Mouse (Mus musculus) 416B (cell line): ENCODE measurements around the gene Rundc1.
A peak's percentile ranks its signal among the peaks of the same experiment; 100 is the strongest.
"Not testable (repeated sequence)": the region's sequence is repeated elsewhere in the genome, so short reads cannot be mapped to it uniquely, and the experiment has no call there.

Experiments
- DNase-seq: peaks from one replicate; pipeline ENCODE4 v3.0.0; 2011; ENCODE audit warnings: low read depth

The Rundc1 gene

GRCm38 (mm10) chr11:101442760-101443159, 17.9 kb downstream of the Rundc1 start:
- DNase-seq, result peak; percentile 64

DNA sequence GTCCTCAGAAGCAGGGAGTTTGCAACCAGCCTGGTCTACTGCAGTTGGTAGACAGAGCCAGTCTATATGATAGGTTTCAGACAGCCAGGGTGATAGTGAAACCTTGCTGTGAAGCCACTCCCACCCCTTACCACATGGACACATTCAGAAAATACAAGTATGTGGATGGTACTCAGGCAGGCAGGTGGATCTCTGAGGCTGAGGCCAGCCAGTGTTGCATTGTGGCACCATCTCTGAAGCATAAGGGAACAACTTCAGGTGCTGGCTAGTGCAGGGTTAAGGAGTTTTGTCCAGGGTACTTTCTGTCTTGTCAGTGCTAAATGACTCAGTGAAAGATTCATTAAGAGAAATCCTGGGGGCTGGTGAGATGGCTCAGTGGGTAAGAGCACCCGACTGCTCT, 21.4 kb downstream of the Rundc1 start:
- peak; percentile 59 for DNase-seq

DNA sequence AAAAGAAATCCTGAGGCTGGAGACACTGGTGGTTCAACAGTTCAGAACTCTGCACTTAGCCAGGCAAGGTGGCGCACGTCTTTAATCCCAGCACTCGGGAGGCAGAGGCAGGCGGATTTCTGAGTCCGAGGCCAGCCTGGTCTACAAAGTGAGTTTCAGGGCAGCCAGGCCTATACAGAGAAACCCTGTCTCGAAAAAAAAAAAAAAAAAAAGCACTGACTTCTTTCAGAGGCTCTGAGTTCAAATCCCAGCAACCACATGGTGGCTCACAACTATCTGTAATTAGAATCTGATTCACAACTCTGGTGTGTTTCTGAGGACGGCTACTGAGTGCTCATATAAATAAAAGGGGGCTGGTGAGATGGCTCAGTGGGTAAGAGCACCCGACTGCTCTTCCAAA, 22.0 kb downstream of the Rundc1 start:
- DNase-seq, result not testable (repeated sequence)

- no peak for DNase-seq
These were observed 22.9 kb downstream of the Rundc1 start for GRCm38 (mm10) chr11:101447786-101448185.

GRCm38 (mm10) chr11:101448274-101448746, 23.4 kb downstream of the Rundc1 start, which contains the start of gene Ifi35:
Gene Ifi35, plus strand, starts transcription at chr11:101448407.
- peak; percentile 94 for DNase-seq

GRCm38 (mm10) chr11:101448899-101449298, 24.0 kb downstream of the Rundc1 start:
- peak; percentile 79 for DNase-seq

DNA sequence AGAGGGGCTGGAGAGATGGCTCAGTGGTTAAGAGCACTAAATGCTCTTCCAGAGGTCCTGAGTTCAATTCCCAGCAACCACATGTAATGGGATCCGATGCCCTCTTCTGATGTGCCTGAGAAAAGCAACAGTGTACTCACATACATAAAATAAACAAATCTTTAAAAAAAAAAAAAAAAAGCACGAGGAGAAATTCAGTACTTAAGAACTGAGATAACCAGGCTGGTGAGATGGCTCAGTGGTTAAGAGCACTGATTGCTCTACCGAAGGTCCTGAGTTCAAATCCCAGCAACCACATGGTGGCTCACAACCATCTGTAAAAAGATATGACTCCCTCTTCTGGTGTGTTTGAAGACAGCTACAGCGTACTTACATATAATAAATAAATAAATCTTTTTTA, 24.7 kb downstream of the Rundc1 start:
- DNase-seq, result not testable (repeated sequence)

GRCm38 (mm10) chr11:101450394-101450793, 25.5 kb downstream of the Rundc1 start:
- DNase-seq, result peak; percentile 82

GRCm38 (mm10) chr11:101451536-101451935, 26.7 kb downstream of the Rundc1 start:
- DNase-seq, result peak; percentile 31

DNA sequence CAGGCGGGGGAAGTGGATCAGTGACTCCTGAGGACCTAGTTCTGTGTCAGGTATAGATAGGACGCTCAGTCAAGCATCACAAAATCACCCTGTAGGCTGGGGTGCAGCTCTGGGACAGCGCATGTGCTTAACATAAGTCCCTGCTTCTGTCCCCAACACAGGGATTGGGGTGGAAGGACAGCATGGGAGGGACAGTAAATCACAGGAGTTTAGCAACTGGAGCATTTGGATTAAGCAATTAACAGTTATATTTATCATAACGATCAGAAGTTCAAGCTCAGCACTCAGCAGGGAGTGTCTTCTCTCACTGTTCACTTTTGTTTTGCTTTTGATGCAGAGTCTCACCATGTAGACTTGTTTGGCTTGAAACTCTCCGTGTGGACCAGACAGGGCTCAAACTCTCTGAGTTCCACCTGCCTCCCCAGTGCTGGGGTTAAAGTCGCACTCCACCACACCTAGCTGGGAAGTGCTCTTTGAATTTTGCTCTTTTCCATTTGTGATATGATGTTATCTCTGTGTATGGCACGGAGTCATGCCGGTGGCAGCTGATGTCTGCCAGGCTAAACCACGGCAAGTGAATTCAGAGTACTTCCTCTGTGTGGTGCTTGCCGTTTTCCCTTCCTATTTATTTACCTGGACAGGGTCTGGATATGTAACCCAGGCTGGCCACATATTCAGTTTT, 27.3 kb downstream of the Rundc1 start:
- DNase-seq, result peak; percentile 31

DNA sequence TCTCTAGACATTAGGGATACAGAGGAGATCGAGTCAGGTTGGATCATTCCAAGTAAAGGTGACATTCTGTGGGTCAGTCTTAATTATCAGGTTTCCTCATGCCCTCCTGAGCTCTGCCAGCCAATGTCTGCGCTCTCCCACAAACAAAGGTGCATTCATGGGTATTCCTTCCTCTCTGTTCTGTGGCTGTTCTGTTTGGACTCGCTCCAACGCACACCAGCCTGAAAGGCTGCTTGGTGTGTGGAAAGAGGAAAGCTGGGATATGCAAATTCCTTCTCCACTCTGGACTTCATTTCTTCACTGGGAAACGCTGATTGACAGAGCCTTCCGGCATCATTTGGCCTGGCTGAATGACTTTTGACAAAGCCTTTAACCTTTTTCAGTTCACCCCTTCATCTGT, 29.8 kb downstream of the Rundc1 start:
- no peak for DNase-seq

DNA sequence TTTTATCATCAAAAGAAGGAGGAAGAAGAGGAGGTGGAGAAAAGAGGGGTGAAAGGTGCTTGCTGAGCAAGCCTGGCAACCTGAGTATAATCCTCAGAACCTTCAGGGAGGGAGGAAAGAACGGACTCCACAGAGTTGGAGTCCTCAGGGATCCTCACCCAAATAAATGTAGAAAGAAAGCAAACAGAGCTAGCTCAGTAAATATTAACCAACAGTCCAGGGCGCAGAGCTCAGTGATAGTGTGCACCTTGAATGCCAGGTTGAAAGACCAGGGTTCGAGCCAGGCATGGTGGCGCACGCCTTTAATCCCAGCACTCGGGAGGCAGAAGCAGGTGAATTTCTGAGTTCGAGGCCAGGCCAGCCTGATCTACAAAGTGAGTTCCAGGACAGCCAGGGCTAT, 30.7 kb downstream of the Rundc1 start:
- DNase-seq, result no peak

DNA sequence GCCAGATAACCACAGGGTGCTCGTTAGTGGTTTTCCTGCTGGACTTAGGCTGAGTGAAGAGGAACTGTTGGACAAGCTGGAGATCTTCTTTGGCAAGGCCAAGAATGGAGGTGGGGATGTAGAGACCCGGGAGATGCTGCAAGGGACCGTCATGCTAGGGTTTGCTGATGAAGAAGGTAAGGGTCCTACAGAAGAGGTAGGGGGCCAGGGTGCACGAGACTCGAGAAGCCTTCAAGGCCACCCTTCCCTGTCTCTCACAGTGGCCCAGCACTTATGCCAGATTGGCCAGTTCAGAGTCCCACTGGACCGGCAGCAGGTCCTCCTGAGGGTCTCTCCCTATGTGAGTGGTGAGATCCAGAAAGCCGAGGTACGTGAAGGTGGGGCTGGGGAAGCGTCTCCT, 32.7 kb downstream of the Rundc1 start:
- no peak for DNase-seq

- no peak for DNase-seq
These were observed 33.3 kb downstream of the Rundc1 start for GRCm38 (mm10) chr11:101458217-101458616.

GRCm38 (mm10) chr11:101459716-101460115, 34.8 kb downstream of the Rundc1 start:
- no peak for DNase-seq

DNA sequence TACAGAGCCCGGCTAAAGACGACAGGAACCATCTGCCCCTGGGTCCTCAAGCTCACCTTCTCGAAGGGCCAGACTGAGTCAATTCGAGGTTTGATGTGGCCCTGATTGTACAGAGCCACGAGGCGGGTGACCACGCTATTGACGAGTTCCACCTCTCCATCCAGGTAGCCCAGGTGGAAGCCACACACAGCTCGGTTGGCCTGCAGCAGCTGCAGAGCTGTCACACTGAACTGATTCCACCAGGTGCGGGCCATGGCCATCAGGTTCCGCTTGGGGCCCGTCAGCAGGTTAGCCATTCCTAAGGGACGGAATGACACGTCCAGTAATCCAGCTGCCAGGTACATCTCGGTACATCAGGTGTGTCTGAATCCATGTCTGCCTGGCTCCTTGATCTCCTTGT, 35.4 kb downstream of the Rundc1 start:
- DNase-seq, result no peak

DNA sequence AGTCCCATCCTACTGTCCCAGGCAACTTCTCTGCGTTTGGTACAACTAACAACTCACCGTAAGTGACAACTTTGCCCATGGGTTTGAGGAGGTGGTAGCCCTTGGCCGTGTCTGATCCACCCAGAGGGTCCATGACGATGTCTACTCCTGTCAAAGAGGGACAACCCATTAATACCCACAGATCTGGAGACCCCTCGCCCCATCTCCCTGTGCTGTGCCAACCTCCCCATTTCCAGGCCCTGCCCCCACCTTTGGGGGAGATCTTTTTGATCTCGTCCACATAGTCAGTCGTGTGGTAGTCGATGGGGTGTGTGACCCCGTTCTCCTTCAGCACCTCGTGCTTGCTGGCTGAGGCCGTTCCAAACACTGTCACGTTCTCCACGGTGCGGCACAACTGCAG, 37.3 kb downstream of the Rundc1 start:
- no peak for DNase-seq

DNA sequence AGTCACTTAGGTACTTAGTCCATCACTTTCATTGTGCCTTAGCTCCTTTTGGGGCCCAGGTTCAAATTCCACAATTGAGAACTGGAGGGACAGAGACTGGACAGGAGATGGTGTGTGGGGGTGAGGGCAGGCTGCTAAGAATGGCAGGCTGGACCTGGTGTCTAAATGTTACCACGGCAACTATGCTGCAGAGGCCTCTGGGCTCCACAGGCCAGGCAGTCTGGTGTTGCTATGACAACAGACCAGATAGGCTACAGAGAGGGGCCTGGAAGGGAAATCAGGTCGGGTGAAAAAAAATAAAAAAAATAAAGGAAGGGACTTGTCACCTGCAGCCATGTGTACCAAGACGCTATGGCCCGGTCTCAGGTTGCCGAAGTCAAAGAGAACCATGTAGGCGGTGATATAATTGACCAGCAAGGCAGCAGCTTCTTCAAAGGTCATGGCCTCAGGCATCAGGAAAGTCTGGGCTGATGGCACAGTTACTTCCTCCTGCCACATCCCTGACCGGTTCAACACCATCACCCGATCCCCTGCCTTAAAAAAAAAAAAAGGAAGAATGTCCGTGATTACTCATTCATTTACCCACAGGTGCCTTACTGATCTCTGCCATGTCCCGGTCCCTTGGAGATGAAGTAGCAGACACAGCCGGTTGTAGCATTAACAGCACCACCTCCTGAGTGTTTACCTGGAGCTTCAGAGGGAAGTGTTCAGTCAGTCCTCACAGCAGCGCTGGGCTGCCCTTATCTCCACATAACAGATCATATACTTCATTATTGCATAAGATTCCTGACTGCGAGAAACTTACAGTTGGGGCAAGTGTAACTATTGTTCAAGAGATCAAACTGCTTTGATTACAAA, 37.9 kb downstream of the Rundc1 start:
- peak; percentile 87 for DNase-seq

GRCm38 (mm10) chr11:101464211-101465100, 39.6 kb downstream of the Rundc1 start, which contains the start of gene Rnd2:
Gene Rnd2, plus strand, starts transcription at chr11:101464999.
- peak; percentile 93 for DNase-seq

- DNase-seq, result peak; percentile 85
These were observed 40.4 kb downstream of the Rundc1 start for GRCm38 (mm10) chr11:101465101-101465868.

DNA sequence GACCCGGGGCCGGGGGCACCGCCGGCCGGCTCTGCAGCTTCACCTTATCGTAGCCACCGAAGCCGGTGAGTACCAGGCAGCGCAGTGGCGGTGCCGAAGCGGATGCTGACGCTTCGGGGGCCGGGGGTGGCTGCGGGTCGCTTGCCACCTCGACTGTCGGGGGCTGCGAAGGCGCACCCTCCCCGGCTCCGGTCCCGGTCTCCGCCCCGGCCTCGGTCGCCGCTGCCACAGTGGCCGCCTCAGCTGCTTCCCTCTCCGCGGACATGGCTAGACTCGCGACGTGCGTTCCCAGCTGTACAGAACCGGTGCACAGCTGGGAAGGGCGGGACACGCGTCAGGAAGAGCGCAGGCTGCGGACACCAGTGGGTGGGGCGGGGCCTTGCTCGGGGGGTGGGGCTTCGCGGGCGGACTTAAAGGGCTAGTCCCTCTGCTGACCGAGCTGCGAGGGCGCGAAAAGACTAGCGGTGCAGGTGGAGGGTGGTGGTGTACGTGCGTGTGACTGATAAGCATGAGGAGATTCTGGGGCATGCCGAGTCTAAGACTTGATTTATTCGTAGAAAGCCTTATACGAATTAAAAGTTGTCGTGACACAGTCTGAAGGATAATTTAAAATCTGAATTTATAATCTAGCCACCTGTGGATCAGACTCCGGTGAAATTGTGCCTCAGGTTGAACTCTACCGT, 41.1 kb downstream of the Rundc1 start, which contains the start of gene Vat1:
TSS of gene Vat1 (minus strand) at position 362 of the 683 bp plus-strand sequence.
- peak; percentile 82 for DNase-seq
